Mouse (Mus musculus) adrenal gland, postnatal 25 days (tissue): ENCODE results near the gene Gm5725. TPM values are rescaled to one million over a fixed set of nuclear protein-coding genes. Genes with fewer than 3 reads are reported as not detected.
"Not testable (repeated sequence)": the region's sequence is repeated elsewhere in the genome, so short reads cannot be mapped to it uniquely, and the experiment has no call there.

Experiments
- DNase-seq: peaks from one replicate; pipeline ENCODE4 v3.0.0; 2021; ENCODE audit warnings: mixed read lengths
- long read RNA-seq: library from polyadenylated mRNA; stranded (forward); transcript quantifications from one replicate; pipeline ENCODE4 v2.0.0, GENCODE M21; 2021
- total RNA-seq: library from RNA; stranded (reverse); gene quantifications from 2 replicates; pipeline ENCODE4 v1.2.3, GENCODE M21; 2021

The Gm5725 gene
- not detected in 2 replicates for total RNA-seq
- long read RNA-seq = 0 reads

DNA sequence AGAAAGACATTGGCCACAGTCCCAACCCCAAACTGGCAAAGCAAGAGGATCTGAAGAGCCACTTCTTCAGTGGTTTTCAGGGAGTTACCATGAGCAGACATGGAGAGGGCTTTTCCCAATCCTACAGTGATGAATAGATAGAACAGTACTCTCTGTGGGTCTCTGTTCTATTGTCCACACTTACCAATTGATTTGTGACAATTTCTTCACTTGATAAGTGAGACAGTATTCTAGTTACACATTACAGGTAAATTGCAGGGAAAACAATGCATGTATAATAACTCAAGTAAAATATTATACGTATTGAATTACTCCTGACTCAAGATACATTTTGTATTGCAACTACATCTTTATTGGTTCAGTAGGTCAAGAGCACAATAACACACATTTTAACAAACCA is at the start of gene Gm5725:
Gene Gm5725 (minus strand): TSS at position 101 of the 400 bp plus-strand sequence.
- DNase-seq = not testable (repeated sequence)

DNA sequence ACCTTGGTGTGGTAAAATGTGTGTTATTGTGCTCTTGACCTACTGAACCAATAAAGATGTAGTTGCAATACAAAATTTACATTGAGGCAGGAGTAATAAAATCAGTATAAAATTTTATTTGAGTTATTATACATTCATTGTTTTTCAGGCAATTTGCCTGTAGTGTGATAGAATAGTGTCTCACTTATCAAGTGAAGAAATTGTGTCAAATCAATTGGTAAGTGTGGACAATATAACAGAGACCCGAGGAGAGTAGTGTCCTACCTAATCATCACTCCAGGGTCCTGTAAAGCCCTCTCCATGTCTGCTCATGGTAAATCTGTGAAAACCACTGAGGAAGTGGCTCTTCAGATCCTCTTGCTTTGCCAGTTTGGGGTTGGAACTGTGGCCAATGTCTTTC is 12.0 kb downstream of the Gm5725 start, which contains the start of gene Vmn1r135:
Gene Vmn1r135 (plus strand): TSS at position 301 of the 400 bp plus-strand sequence.
- not testable (repeated sequence) for DNase-seq

- DNase-seq = not testable (repeated sequence)
Observed at GRCm38 (mm10) chr7:21796628-21797027, 47.4 kb downstream of the Gm5725 start, which contains the start of gene Gm4177. Gene Gm4177, minus strand, starts transcription at chr7:21796728.

Other genes with a start within 250 kb of the Gm5725 start
- gene Vmn1r132, start 230.2 kb downstream of the Gm5725 start, total RNA-seq = not detected in 2 replicates
- not detected in 2 replicates for gene Gm4175, start 82.8 kb downstream of the Gm5725 start, total RNA-seq
- gene Gm4177, start 47.5 kb downstream of the Gm5725 start, total RNA-seq = not detected in 2 replicates
- gene Vmn1r135, start 11.9 kb downstream of the Gm5725 start, total RNA-seq = not detected in 2 replicates
- not detected in 2 replicates for gene Gm5891, start 77.0 kb upstream of the Gm5725 start, total RNA-seq
- gene Vmn1r137, start 150.3 kb upstream of the Gm5725 start, total RNA-seq = not detected in 2 replicates
- not detected in 2 replicates for gene Vmn1r138, start 184.6 kb upstream of the Gm5725 start, total RNA-seq
- gene Gm6176, start 212.0 kb upstream of the Gm5725 start, total RNA-seq = not detected in 2 replicates
- gene Vmn1r139, start 224.8 kb upstream of the Gm5725 start, total RNA-seq = not detected in 2 replicates